Mouse (Mus musculus) olfactory bulb, adult 2 months (tissue): Measurements from ENCODE around the gene Deup1.

Experiments
- CTCF ChIP-seq: fragments of 200-500 bp; IDR thresholded peaks from 2 replicates; pipeline ENCODE4 v1.5.1; 2012; ENCODE audit warnings: low read depth, mild to moderate bottlenecking, low read length, moderate library complexity; ENCODE audit not compliant: insufficient read depth
- POLR2A ChIP-seq: fragments of 200-500 bp; IDR thresholded peaks from 2 replicates; pipeline ENCODE4 v1.6.1; 2012; ENCODE audit warnings: mild to moderate bottlenecking, low read depth, low read length, moderate library complexity; ENCODE audit not compliant: insufficient read depth

- TF ChIP-seq CTCF (no peak), POLR2A (no peak)
These were observed 85.9 kb downstream of the Deup1 start for GRCm38 (mm10) chr9:15541735-15542354.
